Mouse (Mus musculus) 3T3-L1 (cell line): ENCODE measurements at regions not wholly inside any gene's neighbourhood (a gene's known extent, or its start where the extent isn't known, plus 50 kb on each side); places are given as distances from the start of the nearest gene placed in this dataset.

ENCODE experiments used
- DNase-seq: peaks from one replicate; pipeline ENCODE4 v3.0.0-alpha.2; 2015; ENCODE audit warnings: low read depth, low spot score

- DNase-seq = no peak
These were observed 284.6 kb upstream of the Noct start for GRCm38 (mm10) chr3:50939602-50940001.

- DNase-seq = no peak
These were observed 283.6 kb upstream of the Noct start for GRCm38 (mm10) chr3:50940656-50941055.

- DNase-seq = no peak
These were observed 270.8 kb upstream of the Noct start for GRCm38 (mm10) chr3:50953456-50953855.

DNA sequence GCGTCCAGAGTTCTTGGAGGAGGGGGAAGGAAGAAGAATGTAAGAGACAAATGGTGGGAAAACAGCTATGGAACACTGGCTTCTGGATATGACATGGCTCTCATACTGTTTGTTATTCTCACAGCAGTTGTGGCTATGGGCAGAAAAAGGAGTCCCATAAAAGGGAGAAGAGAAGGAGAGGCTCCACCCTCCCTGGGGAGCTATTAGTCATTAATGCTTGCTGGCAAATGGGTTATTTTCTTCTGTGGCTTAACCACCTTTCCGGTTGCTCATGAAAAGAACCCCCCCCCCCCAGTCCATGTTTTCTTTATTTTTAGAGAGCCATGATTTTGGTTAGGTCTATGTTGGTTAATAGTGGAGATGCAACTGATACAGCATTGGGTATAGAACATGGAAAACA, 253.9 kb upstream of the Noct start:
- peak; percentile 53 for DNase-seq

- no peak for DNase-seq
These were observed 251.2 kb upstream of the Noct start for GRCm38 (mm10) chr3:50973081-50973480.

GRCm38 (mm10) chr3:50976141-50976780, 248.0 kb upstream of the Noct start:
- DNase-seq = no peak

GRCm38 (mm10) chr3:50976818-50977217, 247.4 kb upstream of the Noct start:
- DNase-seq = no peak

GRCm38 (mm10) chr3:50978636-50979035, 245.6 kb upstream of the Noct start:
- DNase-seq = no peak

GRCm38 (mm10) chr3:50979592-50979991, 244.7 kb upstream of the Noct start:
- no peak for DNase-seq

- no peak for DNase-seq
These were observed 242.5 kb upstream of the Noct start for GRCm38 (mm10) chr3:50981751-50982150.

GRCm38 (mm10) chr3:50982649-50983048, 241.6 kb upstream of the Noct start:
- no peak for DNase-seq

DNA sequence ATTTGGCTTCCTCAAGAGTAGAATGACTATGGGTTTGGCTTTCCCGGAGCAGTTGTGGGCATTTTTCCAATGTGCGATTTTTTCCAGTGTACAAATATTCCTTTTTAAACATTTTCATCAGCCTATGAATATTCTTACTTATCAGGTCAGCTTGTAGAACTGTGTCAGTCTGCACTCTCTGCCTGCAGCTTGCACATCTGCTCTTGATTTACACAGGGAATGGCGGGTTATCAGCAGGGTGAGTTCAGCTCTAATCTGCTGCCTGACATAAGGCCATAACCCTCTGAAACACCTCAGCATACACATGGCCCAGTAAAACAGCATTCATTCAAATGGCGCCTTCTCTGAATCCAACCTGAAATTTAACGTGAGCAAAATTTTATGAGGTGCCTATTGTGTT, 241.1 kb upstream of the Noct start:
- DNase-seq = peak; percentile 50

DNA sequence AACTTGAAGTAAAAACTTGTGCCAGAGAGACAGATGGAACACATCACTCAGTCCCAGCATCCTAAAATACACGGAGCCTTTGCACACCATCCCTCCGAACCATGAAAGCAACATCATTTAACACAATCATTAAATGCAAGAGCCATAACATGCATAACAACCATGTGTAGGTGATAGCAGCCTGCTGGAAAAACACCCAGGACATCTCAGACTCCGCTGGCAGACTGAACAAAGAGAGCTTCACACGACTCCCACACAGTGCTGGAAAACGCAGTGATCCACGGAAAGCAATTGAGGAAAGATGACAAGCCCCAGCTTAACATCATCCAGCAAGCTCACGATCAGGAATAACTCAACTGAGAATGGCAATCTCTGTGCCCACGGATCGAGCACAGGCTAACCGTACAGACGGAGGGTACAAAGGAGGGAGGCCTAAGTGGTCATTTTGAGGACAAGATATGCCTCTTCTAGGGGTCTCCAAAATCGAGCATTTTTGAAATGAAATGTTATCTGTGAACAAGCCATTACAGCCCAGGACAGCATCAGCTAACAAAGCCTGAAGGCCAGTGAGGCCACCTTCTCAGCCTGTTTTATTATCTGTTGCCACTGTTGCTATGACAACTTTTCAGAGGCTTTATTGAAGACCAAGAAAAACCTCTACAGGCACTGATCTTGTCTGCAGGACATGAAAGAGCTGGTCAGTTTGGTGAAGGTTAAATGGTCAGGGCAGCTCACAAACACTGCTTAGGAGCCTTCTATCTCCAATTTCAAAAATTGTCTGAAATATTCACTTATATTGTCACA, 240.1 kb upstream of the Noct start:
- DNase-seq = no peak

DNA sequence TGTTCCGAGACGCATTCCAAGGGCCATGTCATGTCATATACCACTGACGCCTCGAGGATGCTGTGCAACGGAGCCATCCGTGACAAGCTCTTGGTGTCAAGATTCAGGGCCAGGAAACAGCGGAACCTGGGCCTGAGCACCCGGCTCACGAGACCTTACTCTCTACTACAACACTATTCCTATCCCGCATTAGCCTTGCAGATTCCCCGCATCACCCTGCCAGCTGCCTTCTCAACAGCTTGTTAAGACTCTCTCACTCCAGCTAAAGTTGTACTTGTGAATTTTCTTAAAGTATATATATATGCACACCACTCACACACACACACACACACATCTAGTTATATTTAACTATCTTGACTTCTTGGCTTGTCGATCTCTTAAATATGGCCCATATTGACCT, 236.4 kb upstream of the Noct start:
- DNase-seq = no peak

DNA sequence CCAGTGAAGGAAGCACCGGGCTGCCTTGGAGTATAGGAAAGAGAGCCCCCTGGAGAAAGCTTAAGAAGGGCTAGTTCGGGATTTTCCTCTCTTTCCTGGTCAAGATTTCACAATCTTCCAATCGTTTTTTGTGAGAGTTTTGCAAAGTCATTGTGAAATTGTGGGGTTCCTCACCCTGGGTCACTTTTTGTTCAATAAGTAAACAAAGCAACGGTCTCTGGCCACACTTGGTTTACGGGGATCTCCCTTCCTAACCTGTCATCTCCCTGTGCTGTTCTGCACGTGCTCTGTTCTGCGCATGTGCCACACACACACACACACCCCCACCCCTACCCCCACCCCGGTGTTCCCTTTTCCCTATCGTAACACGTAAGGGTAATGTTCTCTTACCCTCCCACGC, 233.4 kb upstream of the Noct start:
- DNase-seq = no peak

GRCm38 (mm10) chr3:50992581-50993313, 231.5 kb upstream of the Noct start:
- DNase-seq = no peak

- DNase-seq = no peak
These were observed 224.5 kb upstream of the Noct start for GRCm38 (mm10) chr3:50999745-51000144.

GRCm38 (mm10) chr3:51000938-51001337, 223.3 kb upstream of the Noct start:
- DNase-seq = no peak

DNA sequence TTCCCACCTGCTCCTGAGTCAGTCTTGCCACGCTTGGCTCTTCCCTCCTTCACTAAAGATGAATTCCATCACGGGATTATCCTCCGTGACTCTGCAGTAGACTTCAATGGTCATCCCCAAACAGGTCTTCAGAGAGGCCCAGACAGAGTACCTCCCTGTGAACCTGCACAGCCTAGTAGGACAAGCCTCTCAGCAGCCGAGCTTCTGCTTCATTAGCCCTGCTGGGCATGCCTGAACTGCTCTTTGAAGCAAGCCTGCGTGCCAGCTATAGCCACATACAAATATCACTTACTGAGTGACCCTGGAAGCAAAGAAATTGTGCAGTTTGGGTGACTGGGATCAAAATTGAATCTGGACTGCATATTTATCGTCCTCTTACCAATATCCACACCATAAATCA, 221.6 kb upstream of the Noct start:
- no peak for DNase-seq

DNA sequence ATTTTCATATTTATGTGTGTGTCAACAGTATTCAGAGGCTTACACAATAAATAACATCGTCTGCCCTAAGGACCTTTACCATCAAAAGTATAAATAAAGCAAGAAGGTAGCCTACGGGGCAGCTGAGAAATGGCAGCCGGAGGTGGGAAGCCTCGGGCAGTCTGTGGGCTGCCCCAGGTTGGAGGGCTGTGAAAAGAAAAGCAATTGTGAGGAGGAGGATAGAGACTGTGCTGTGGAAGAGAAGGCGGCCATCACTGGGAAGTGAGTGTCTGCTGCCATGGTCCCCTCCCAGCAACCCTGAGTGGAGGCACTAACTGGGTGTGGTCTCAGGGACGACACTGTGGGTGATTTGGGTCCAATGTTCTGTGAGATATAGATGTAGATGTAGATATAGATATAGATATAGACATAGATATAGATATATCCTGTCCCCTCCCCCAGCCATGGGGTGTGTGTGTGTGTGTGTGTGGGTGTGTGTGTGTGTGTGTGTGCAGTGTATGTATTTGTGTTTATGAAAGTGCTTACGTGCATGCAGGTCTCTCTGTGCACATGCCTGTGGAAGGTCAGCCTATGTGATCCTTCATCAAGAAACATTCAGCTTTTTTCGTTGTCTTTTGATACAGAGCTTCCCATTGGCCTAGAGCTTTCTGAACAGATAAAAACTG, 220.6 kb upstream of the Noct start:
- DNase-seq = no peak

GRCm38 (mm10) chr3:51004216-51004615, 220.0 kb upstream of the Noct start:
- DNase-seq = peak; percentile 19

DNA sequence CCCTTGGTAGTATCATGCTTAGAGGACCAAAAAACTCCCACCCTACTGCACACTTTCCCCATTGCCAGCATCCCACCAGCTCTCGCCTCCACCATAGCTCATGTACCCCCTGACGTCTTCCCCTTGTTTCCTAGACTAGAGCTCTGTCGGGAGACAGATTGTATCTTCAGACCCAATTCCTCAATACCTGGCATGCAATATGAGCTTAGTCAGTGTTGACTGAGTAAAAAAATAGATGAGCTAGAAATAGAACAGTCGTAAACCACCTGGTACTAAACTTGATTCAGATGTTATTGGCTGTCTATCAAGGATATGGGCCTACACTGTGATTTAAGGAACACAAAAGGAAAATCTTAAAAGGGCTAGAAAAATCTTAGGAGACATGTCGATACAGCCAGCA, 215.1 kb upstream of the Noct start:
- DNase-seq = no peak
